Comparison of ENCODE assay signal across 17 mouse cellular contexts in the genomic region with DNA sequence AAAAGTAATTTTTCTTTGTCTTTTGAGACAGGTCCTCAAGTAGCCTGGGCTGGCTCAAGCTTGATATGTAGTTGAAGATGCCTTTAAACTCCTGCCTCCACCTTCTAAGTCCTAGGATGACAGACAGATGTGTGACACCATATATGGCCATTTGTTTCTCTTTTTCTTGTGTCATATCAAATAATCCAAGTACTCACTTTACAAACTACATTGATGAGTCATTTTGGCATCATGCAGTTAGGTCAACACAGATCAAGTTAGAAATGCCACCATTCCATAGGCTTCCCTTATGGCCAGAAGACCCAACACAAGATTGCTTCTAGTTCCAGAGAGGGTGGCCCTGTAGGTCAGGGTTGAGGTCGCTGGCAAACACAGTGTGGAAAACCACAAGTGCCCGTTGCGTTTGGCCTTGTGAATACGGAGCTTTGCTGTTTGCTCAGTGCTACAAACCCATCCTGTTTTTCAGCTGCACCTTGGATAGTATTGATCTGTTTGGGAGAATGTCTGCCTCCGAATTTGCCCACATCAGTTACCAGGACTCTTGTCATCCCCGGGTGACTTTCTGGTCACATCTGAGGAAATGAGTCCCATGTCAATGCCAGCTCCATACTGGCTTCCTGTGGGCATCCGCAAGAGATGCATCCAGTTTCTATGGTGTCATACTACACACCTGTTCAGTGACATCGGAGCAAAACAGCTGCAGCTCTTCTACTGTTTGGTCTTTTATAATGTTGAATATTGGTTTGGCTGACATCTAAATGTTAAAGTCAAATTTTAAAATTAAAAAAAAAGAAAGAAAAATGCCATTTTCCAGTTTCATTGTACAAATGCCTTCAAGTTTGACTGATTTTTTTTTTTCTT. TPM values are rescaled to one million over a fixed set of nuclear protein-coding genes. Genes with fewer than 3 reads are reported as not detected.
"Had no signal": no experiment of that assay in that cellular context is flagged by ENCODE, and none has a peak within 500 bp of the region (broad histone marks: within the 10 kb centered on the region; RNA-seq: fewer than 3 reads in every experiment).

No protein-coding gene starts in this region.

- H3K27ac ChIP-seq: kidney, postnatal 0 days; layer of hippocampus, adult 2 months; limb, embryonic 12.5 days; liver, embryonic 13.5 days; lung, embryonic 15.5 days; macrophage; midbrain, embryonic 15.5 days; neural tube, embryonic 13.5 days; stomach, postnatal 0 days had no signal

- H3K9ac ChIP-seq: limb, embryonic 12.5 days; liver, embryonic 13.5 days; lung, embryonic 15.5 days; midbrain, embryonic 15.5 days; neural tube, embryonic 13.5 days had no signal

- H3K4me2 ChIP-seq: limb, embryonic 12.5 days; liver, embryonic 13.5 days; lung, embryonic 15.5 days; midbrain, embryonic 11.5 days; midbrain, embryonic 15.5 days; neural tube, embryonic 13.5 days had no signal

- DNase-seq: kidney, adult 8-10 months; kidney, postnatal 36 days; liver, embryonic 13.5 days; lung, postnatal 14 days; right cerebral cortex, postnatal 14 days; thymus, postnatal 14 days had no signal

- H3K36me3 ChIP-seq: limb, embryonic 12.5 days; liver, embryonic 13.5 days; lung, embryonic 15.5 days; midbrain, embryonic 15.5 days; neural tube, embryonic 13.5 days had no signal

- H3K9me3 ChIP-seq: limb, embryonic 12.5 days; liver, embryonic 13.5 days; lung, embryonic 15.5 days; midbrain, embryonic 15.5 days; neural tube, embryonic 13.5 days had no signal

- H3K4me3 ChIP-seq: layer of hippocampus, adult 2 months; limb, embryonic 12.5 days; liver, embryonic 13.5 days; lung, embryonic 15.5 days; megakaryocyte, embryonic 14.5 days; midbrain, embryonic 15.5 days; neural tube, embryonic 13.5 days had no signal

- ATAC-seq: intestine, postnatal 0 days; midbrain, embryonic 15.5 days had no signal

RNA-seq across cellular contexts. Expression of a gene that starts 4.0 kb away (rescaled TPM):
- polyA plus RNA-seq: macrophage had no signal
